Mouse (Mus musculus) retina, postnatal 1 day (tissue): ENCODE data around the gene 1700022I11Rik.

Experiments
- DNase-seq: peaks from one replicate; pipeline ENCODE4 v3.0.0-alpha.2; 2012

1700022I11Rik gene

DNA sequence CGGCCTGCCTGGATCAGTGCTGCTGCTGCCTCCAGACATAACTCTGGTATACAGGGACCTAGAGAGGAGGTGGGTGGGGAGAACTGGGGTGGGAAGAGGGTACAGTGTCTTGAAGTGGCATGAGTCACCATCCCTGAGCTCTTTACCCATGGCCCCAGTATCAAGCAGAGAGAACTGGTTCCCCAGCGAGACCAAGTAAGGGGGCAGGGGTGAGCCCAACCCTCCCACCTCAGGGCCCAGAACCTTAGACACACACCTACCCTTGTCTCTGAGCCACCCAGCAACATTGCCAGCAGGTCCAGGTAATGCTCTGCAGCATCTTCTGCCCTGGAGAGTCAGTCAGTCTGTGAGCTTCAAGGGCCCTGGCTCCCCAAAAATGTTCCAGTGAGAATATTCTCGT is 35.5 kb downstream of the 1700022I11Rik start:
- no peak for DNase-seq

DNA sequence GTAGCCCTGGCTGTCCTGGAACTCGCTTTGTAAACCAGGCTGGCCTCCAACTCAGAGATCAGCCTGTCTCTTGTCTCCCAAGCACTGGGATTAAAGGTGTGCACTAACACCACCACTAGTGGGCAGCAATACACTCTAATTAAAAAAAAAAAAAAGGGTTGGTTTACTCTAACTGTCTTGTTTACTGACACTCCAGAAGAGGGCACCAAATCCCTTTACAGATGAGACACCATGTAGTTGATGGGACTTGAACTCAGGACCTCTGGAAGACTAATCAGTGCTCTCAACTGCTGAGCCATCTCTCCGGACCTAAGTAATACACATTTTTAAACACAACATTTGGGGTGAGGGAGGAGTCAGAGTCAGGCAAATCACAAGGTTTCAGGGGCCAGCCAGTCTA is 36.4 kb downstream of the 1700022I11Rik start:
- peak; percentile 69 for DNase-seq

DNA sequence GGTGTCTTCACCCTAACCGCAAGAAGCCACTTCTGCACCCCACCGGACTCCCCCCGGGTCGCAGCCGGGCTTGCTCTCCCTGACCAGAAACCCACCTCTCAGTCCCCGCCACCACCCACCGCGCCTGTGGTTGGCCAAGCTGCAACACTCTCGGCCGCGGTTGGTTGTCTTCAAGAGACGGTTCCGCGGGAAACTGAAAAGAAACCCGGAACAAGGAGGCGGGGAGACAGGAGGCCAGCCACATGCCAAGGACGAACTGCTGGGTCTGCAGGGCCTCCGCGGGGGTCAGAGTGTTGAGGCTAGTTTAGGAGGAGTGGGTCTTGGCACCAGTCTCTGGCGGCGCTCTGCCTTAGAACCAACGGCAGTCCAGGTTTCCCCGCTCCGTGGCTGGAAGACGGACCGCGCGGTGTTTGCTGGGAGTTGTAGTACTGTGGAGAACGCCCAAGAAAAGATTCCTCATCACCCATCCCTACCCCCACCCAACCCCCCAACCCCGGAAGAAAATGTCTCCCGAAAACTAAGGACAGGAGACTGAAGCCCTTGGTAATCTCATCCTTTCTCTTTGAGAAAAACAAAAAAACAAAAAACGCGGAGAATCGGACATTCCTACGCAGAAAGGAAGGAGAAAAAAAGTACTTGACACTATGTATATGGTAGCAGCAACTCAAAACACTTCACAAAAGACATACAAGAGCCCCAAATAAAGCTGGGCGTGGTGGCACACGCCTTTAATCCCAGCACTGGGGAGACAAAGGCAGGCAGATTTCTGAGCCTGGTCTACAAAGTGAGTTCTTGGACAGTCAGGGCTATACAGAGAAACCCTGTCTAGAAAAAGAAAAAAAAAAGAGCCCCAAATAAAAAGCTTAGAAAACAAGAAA is 41.0 kb downstream of the 1700022I11Rik start, which contains the start of gene Fancg:
Fancg (minus strand) TSS at position 346 of the 878 bp plus-strand sequence.
- DNase-seq = peak; percentile 91

DNA sequence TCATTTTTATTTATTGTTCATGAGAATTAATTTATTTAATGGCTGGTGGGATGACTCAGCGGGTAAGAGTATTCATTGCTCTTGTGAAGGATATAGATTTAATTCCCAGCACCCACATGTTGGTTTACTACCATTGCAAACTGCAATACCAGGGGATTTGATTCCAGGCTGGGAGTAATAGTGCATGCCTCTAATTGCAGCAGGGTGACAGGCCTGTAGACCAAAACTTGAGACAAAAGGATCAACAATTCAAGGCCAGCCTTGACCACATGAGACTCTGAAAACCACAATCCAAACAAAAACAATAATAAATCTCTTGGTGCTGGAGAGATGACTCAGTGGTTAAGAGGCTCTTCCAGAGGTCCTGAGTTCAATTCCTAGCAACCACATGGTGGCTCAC is 42.7 kb downstream of the 1700022I11Rik start:
- DNase-seq = no peak

DNA sequence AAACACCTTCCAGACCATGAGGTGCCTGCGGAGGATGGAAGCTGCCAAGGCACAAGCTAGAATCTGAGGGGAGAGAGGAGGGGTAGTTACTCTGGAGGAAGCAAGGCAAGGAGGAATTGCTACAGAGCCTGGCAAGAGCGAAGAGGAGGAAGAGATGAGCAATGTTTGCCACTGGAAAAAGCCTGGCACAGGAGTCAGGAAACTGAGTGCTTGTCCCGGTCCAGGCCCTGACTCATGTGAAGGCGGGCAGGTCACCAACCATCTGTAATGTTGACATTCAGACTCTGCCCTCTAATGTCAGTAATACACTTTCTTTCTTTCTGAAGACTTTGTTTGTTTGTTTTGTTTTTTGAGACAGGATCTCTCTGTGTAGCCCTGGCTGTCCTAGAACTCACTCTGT is 48.8 kb downstream of the 1700022I11Rik start:
- no peak for DNase-seq

DNA sequence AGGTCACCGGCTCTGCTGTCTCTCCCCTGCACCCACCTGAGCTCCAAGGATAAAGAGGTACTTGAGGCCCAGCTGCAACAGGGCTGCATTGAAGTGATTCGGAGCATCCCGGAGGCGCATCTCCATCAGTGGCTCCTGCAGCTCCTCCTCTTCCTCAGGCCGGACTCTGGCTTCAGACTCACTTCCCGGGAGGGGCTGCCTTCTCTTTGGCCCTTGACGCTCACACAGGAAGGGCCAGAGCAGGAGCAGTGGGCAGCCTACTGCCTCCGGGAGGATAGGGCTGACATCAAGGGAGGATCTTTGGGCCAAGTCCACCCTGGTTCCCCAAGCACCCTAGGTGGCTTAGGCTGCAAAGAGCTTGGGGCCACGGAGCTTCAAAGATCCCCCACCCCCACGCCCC is 49.8 kb downstream of the 1700022I11Rik start:
- DNase-seq = no peak

DNA sequence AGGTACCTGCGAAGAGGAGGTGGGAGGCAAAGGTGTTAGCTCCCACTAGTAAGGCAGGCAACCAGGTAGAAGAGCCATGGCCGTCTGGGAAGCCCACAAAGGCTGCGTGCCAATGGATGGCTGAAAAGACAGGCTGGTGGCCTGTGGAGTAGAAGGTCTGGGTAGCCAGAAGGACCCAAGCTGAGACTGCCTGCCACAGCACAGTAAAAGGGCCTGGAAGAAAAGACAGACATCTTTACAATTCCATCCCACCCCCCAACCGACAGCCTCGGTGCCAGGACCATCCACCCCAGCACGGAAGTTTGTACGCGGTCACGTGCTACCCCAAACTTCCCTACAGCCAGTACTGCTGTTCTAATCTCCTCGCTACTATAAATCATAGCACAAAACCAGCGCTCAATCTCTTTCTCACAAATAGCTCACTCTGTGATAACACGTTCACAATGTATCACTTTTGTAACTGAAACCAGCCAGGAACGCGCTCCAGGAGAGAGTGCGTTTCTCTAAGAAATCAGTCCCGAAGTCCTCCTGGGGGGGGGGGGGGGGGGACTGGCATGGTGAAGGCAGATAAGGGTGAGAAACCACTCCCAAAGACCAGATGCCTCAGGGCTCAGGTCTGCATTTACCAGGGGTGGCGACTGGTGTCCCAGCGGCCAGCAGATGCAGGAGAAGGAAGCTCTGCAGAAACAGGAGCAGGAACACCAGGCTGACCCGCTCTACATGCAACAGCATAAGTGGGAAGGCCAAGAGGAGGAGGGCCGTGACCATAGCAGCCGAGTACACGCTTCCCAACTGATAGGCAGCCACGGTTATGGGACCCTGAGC is 50.4 kb downstream of the 1700022I11Rik start:
- DNase-seq = no peak

DNA sequence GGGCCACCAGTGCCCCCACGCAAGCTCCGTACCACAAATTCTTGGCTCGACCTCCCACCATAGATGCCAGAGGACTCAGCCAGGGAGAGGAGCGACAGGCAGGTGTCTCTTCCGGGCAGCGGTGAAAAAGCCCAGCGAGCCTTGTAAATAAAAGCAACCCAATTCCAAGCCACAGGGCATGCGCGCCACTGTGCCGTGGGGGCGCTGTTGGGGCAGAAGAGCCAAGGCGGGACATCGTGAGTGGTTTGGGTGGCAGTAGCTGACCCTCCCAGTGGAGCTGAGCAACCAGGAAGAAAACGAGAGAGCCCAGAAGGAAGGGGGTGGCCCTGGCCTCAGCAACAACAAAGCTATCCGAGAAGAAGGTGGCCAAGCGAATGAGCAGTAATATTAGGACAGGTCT is 51.5 kb downstream of the 1700022I11Rik start:
- DNase-seq = no peak

DNA sequence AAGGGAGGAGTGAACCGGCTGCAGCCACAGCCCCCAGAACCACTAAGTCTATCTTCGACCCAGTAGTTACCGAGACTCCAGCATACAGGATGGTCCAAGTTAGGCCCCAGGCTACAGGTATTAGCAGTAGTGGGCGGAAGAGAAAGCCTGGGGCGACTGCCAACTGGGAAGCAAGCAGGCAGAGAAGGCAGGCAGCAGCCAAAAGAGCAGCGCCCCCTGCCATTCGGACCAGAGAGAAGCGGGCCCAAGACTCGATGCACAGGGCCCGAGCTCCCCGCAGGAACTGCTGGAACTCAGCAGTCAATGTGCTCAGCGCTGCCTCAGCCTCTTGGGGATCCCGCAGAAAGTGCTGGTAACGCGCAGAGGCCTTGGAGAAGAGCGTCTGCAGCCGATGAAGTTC is 51.9 kb downstream of the 1700022I11Rik start:
- no peak for DNase-seq

DNA sequence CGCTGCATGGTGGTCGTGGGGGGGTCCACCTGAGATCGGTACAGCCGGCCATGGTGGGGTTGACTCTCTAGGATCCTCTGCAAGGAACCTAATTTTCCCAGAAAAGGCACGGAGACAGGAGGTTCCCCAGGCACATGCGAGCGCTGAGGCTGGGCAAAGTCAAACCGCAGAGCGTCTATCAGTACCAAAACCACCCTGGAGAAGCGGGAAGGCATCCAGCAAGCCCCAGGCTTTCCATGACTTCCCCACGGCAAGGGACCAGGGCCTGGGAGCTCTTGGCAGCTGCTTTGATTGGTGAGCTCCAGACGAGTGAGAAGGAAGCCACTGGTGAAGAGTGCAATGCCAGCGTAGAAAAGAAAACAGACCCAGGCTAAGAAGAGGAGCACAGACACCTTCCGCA is 55.3 kb downstream of the 1700022I11Rik start:
- no peak for DNase-seq

DNA sequence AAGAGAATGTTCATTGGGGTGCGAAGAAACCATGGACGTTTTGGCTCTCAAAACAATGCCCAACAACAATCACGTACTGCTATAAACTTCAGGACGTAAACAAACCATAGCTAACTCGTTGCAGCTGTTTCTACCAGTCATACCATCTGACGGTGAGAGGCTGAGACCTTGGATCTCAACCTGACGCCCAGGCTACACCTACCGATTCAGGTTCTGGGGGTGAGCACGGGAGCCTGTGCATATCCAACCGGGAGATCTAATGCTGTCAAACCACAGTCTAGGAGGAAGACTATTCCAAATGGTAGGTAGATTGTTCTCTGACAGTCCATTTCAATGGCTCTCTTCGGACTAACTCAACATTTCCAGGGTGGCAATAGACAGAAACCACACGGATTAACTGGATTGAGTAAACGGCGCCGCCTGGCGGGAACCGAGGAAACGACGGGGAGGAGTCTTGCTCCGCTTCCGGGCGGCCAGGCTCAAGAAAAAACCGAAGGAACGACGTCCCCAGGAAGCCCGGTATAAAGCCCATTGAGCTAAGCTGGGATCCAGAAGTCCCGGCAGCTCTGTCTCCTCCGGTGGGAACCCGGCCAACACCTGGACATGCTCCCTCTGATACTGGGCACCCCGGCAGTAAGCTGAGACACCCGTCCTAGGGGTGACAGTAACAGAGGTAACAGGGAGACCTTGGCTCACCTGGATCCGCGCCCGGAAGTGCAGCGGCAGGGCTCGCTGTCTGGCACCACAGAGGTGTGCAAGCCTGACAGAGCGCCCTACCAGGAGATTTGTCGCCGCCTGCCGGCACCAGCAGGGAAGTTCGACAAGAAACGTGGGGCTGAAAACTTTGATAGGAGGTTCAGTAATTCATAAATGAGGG is 55.9 kb downstream of the 1700022I11Rik start, which contains the start of gene Pigo:
Pigo (minus strand) TSS at position 736 of the 877 bp plus-strand sequence.
- peak; percentile 95 for DNase-seq

DNA sequence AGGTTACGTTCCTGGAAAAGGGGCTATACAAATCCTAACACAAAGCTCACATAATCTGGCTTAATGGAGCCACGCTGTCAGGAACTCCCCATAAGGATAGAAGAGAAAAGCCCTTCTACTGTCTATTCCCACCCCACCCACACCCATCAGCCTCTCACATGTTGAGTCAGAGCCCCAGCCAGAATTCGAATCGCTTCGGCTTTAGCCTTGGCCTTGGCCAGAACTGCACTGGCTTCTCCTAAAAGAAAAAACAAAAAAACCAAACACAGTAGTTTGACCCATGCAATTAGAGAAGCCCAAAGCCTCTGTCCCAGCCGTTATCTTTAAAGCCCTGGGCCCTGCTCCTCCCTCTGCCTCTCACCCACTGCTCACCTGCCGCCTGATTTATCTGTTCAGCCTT is 59.7 kb downstream of the 1700022I11Rik start:
- no peak for DNase-seq

DNA sequence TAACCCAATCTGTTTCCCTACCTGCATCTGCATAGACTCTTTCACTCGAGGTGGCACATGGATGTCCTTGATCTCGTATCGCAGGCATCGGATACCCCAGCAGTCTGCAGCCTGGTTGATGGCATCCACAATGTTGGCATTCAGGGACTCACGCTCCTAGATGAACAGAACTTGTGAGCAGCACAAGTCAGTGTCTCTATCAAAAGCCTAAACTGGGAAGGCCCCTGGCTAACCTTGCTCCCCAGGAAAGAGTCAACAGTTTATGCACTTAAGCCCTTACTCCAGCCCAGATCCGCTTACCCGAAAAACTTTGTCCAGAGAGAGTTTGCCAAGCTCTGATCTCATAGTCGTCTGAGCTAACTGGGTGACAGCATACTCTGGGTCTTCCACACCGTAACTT is 60.3 kb downstream of the 1700022I11Rik start:
- DNase-seq = no peak

DNA sequence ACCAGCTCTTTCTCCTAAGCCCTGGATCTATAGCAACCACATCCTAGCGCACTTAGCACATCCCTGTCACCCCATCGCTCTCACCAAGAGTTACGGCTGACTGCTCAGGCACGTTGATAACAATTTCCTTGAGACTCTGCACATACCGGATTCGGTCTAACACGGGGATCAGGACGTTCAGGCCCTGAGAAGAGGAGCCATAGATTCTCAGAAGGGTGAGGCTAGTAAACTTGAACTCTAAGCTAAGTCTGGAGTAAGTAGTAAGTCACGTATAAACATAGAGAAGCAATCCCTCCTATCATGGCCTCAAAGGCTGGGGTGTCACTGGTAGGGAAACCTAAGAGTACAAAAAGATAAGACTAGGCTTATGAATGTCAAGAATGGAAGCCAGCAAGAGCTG is 60.9 kb downstream of the 1700022I11Rik start:
- DNase-seq = no peak

DNA sequence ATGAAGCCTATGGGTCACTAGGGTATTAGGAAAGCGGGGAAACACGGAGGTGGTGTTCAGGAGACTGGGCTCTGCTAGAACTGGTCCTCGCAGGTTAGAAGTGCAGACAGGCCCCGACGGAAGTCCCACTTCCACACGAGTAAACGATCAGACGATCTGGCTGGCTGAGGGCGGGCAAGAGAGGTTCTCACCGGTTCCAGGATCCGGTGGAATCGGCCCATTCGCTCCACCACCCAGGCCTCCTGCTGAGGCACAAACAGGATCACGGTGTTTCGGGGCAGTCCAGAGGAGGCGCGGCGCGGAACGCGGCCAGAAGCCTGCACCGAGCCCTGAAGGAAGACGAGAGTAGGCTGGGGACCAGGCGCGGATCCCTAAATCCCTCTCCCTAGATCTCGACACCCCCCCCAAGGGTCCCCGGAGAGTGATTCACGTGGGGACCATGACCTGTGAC is 61.4 kb downstream of the 1700022I11Rik start:
- DNase-seq = no peak

DNA sequence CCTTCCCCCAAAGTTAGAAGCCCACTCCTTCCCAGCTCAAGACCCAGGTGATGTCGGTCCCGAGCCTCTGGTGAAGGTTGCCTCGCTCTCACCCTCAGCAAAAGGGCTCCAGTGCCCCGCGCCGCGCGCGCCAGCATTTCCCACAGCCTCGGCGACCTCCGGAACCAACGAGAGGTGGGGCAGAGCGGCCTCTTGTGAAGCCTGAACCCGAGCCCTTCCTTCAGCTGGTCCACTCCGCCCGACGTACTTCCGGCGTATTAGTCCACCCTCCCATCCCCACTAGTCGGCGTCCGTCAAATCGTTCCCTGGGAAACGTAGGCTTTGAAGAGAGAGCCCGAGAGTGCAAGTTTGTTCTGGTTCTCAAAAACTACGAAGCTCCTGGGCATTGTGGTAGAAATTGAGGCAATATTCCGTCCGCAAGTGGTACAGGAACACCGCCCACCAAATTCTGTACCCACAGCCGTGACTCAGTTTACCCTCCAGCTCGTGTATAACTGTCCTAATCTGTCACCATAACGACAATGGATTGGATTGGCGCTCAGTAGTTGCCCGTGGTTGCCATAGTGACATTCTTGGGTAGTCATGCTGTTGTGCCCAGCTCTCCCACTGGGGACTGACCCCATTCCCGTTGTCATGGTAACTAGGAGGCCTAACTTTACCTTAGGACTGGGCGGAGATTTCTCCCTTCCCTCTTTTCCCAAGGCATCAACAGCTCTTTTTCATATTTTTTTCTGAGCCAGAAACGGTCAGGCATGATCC is 62.0 kb downstream of the 1700022I11Rik start, which contains the start of gene Stoml2:
Stoml2 (minus strand) TSS at position 474 of the 759 bp plus-strand sequence.
- DNase-seq = peak; percentile 99

DNA sequence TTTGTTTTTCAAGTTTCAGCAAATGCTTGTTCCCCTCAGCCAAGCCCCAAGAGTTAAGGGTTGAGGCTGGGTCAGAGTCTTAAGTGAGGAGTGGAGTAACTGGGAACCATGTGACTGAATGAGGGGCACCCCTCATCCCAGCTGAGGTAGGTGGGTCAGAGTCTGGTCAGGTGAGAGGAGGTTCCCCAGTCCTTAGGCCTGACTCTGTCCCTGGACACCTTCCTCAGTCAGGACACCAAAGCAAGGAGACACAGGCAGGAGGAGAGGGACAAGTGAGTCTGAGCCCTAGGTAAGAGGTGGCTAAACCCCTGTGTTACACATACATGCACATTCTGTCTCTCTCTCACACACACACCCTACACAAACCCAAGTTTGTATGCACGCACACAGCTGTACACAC is 63.1 kb downstream of the 1700022I11Rik start:
- no peak for DNase-seq
